Mouse (Mus musculus) kidney, postnatal 10 days (tissue): ENCODE results near the gene Fev.

ENCODE experiments used
- DNase-seq: peaks from one replicate; pipeline ENCODE4 v3.0.0; 2021; ENCODE audit warnings: mixed read lengths

Gene Fev

GRCm38 (mm10) chr1:74877199-74877598 is 8.0 kb downstream of the Fev start:
- DNase-seq, result no peak

DNA sequence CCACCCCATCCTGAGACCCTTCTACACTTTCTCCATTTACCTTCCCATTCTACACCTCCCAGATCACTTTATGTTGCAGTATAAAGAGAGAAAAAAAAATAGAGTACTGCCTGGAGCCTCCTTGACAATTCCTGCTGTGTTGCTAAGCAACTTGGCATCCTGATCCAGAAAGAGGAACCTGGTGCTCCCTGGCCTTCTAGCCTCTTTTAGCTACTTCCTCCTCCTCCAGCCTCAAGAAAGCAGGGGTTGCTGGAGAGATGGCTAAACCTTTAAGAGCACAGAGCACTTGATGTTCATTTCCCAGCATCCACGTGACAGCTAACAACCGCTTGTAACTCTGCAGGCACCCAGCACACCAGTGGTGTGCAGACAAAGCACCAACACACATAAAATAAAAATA is 13.0 kb downstream of the Fev start:
- no peak for DNase-seq

GRCm38 (mm10) chr1:74861783-74862182 is 23.4 kb downstream of the Fev start:
- no peak for DNase-seq

- DNase-seq, result no peak
These were observed 25.8 kb downstream of the Fev start for GRCm38 (mm10) chr1:74859223-74859984.

DNA sequence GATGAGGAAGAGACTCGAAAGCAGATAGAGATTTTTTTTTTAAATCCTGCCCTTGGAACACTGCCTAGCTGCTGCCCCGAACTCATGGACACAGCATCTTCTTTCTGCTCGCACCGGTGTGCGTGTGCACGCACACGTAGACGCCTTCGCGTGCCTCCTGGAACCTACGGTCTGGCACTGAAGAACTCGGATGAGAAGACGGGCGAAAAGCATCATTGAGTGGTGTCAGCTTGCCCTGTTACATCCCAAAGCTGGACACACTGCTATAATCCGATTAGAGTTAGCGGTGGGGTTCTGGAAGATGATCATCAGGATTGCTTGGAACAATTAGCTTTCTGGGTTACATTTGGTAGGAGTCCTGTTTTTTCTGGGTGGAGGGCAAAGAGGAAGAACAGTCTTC is 26.4 kb downstream of the Fev start:
- no peak for DNase-seq

GRCm38 (mm10) chr1:74858171-74858719 is 27.0 kb downstream of the Fev start:
- DNase-seq, result peak; percentile 81

DNA sequence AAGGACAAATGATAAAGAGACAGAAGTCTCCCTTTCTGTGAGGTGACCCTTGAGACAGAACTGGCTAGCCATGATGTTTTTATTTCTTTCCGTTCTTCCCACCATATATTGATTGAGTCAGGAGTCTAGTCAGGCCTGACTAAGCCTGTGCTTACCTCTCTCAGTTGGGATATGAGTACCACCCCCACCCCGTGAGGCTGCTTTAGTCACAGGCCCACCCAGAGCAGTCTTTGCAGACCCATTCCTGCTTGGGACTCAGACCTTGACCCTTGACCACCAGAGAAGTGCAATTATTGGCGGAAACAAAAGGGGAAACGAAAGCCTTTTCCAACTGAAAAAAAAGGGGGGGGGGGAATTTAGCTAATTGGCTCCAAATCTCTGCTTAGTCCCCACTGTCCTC is 27.5 kb downstream of the Fev start:
- DNase-seq, result no peak

DNA sequence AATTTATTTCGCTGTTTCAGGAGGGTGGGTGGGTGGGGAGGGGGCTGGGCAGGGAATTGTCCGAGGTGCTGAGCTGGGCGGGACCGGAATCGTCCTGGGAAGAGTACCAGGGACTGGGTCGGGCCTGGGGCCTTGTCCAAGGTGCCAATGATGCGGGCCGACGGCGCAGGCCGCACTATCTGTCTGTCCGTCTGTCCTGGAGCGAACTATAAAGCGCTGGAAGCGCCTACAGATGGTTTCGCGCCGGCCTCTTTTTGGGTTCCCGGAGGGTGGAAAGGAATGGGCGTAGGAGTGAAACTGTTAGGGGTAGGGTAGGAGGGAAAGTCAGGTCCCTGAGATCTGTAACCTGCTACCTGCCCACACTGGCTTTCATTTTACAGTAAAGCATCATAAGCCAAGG is 28.0 kb downstream of the Fev start:
- peak; percentile 14 for DNase-seq

- DNase-seq, result no peak
These were observed 28.4 kb downstream of the Fev start for GRCm38 (mm10) chr1:74856791-74857190.

GRCm38 (mm10) chr1:74856439-74856720 is 28.8 kb downstream of the Fev start:
- DNase-seq, result no peak

- DNase-seq, result peak; percentile 15
These were observed 29.4 kb downstream of the Fev start for GRCm38 (mm10) chr1:74855651-74856438.

DNA sequence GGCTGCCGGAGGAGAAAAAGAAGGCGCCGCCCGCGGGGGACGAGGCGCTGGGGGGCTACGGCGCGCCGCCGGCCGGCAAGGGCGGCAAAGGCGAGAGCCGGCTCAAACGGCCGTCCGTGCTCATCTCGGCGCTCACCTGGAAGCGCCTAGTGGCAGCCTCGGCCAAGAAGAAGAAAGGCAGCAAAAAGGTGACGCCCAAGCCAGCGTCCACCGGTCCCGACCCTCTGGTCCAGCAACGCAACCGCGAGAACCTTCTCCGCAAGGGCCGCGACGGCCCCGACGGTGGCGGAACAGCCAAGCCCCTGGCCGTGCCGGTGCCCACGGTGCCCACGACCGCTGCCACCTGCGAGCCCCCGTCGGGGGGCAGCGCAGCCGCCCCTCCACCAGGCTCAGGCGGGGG is 30.1 kb downstream of the Fev start:
- no peak for DNase-seq

DNA sequence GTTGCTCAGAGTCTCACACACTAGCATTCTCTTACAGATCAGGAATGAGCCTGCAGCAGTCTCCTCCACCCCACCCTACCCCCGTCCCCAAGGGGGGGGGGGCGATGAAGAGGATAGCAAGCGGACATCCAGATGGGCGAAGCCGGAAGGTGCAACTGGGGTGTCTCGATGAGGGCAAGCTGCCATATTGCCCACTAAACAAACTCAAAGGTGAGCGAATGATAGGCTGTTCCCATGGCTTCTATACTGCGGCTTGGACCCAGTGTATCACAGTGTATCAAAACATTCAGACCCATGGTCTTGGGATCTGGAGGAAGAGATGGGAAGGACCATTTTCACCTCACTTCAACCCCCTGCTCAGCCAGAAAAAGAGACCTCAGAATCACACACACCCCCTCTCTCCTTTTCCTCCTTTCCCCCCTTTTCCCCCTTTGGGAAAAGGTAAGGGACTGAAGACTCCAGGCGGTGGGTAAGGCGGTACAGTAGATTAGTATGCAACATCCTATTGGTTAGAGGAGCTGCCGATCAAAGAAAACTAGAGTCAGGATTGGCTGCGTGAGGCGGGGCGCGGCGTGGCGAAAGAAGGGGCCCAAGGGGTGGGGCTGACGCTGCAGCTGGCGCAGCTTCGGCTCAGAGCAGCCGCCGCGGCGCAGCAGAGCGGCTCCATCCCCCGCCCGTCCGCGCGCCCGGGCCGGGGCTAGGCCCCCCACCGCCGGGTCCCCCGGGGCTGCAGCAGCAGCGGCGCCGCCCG is 30.7 kb downstream of the Fev start, which contains the start of gene Cdk5r2:
Cdk5r2 (plus strand) TSS at position 629 of the 751 bp plus-strand sequence.
- peak; percentile 91 for DNase-seq

GRCm38 (mm10) chr1:74851001-74851775 is 34.0 kb downstream of the Fev start:
- DNase-seq, result no peak

DNA sequence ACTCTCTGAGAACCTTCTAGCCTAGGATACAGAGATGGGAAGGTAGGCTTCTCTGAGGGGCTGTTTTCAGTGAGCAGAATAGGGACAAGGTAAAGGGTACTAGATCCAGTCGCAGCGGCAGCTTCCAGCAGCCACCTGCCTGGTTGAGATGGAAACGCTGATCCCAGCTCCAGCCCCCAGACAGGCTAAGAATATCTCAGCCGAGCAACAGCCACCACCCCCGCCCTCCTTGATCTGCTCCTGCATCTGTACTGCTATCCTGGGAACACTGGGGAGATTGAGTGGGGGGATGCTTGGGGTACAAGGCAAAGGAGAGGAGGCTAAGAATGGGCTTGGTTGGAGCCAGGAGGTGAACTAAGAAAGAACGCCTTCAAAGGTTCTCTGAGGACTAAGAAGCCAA is 35.0 kb downstream of the Fev start:
- DNase-seq, result no peak

- DNase-seq, result no peak
These were observed 36.3 kb downstream of the Fev start for GRCm38 (mm10) chr1:74848946-74849345.

GRCm38 (mm10) chr1:74846341-74846740 is 38.9 kb downstream of the Fev start:
- DNase-seq, result no peak

GRCm38 (mm10) chr1:74843090-74843489 is 42.1 kb downstream of the Fev start:
- no peak for DNase-seq

- DNase-seq, result no peak
These were observed 52.0 kb downstream of the Fev start for GRCm38 (mm10) chr1:74833255-74833654.
